Mouse (Mus musculus) spleen, adult 2 months (tissue): ENCODE data around the gene Zfp787. TPM values are rescaled to one million over a fixed set of nuclear protein-coding genes. Genes with fewer than 3 reads are reported as not detected.

Source experiments
- DNase-seq, 2 experiments: peaks; one replicate each; pipeline versions ENCODE4 v3.0.0 to v3.0.0-alpha.2; 2012 to 2021; ENCODE audit warnings: low spot score in 2 of 2, low read depth in 1 of 2
- H3K27ac ChIP-seq: fragments of 200-500 bp; 2 replicates; pipeline ENCODE4 v1.5.1; 2012; ENCODE audit warnings: low read length, inconsistent platforms; ENCODE audit not compliant: insufficient read depth
- H3K27me3 ChIP-seq: fragments of 200-500 bp; 2 replicates; pipeline ENCODE4 v1.6.1; 2012; ENCODE audit warnings: mild to moderate bottlenecking, moderate library complexity, low read length, inconsistent platforms; ENCODE audit not compliant: control insufficient read depth, insufficient read depth
- H3K36me3 ChIP-seq: fragments of 200-500 bp; 2 replicates; pipeline ENCODE4 v1.6.1; 2012; ENCODE audit warnings: mild to moderate bottlenecking, low read length, inconsistent platforms; ENCODE audit not compliant: control insufficient read depth, insufficient read depth
- H3K4me1 ChIP-seq: fragments of 200-500 bp; 2 replicates; pipeline ENCODE4 v1.6.1; 2011; ENCODE audit warnings: inconsistent platforms; ENCODE audit not compliant: control insufficient read depth, insufficient read depth, insufficient read length
- H3K4me3 ChIP-seq: fragments of 200-500 bp; 2 replicates; pipeline ENCODE4 v1.5.1; 2011; ENCODE audit warnings: mild to moderate bottlenecking, inconsistent platforms; ENCODE audit not compliant: insufficient read depth, insufficient read length; ENCODE audit errors: extremely low read depth
- CTCF ChIP-seq: fragments of 200-500 bp; IDR thresholded peaks from 2 replicates; pipeline ENCODE4 v1.5.1; 2011; ENCODE audit warnings: mild to moderate bottlenecking, inconsistent platforms; ENCODE audit not compliant: insufficient read depth, insufficient read length, insufficient replicate concordance; ENCODE audit errors: extremely low read depth
- POLR2A ChIP-seq: fragments of 200-500 bp; IDR thresholded peaks from 2 replicates; pipeline ENCODE4 v1.6.1; 2011; ENCODE audit warnings: low read depth, low read length, inconsistent platforms
- WGBS: fragments of 180-500 bp; shearing (Covaris S2); methylation state at CpG from one replicate; pipeline ENCODE4 v1.1.7; 2018; 5-methylcytosine and 5-hydroxymethylcytosine counted together
- polyA plus RNA-seq: library from polyadenylated mRNA; depleted of rRNA; stranded (reverse); fragments of >200 nt; gene quantifications from 2 replicates; pipeline ENCODE4 v1.2.3, GENCODE M21; 2012; rRNA removed

Zfp787 gene
- 34.5 and 43.2 TPM in 2 replicates for polyA plus RNA-seq

- Histone ChIP-seq H3K4me1 (peaks cover 25% of the 10 kb centered on the region; the same call in 1 of the 2 replicates), H3K27me3 (no peaks in the 10 kb centered on the region), H3K36me3 (no peaks in the 10 kb centered on the region), H3K27ac (peak within 1 kb of the TSS; percentile 99), H3K4me3 (peak within 1 kb of the TSS; percentile 92)
- TF ChIP-seq POLR2A = no peak
- TF ChIP-seq CTCF = no peak
- WGBS = under 1% methylated on average over 53 of the region's 54 CpGs
- DNase-seq = peak; percentile 80 to 92
These were observed at the start of gene Zfp787 for GRCm38 (mm10) chr7:6155901-6156411. Zfp787 (minus strand) TSS chr7:6155997.

GRCm38 (mm10) chr7:6204200-6204599 lies 48.4 kb upstream of the Zfp787 start:
- Histone ChIP-seq H3K36me3 (no peaks in the 10 kb centered on the region), H3K27me3 (no peaks in the 10 kb centered on the region), H3K4me1 (no peaks in the 10 kb centered on the region), H3K27ac (no peak overlapping the region), H3K4me3 (no peak overlapping the region)
- 79% methylated on average over 3 of the region's 3 CpGs for WGBS
- no peak for TF ChIP-seq CTCF
- no peak for TF ChIP-seq POLR2A
- no peak for DNase-seq

- no peaks in the 10 kb centered on the region for H3K4me1 ChIP-seq
- H3K27ac ChIP-seq = no peak within 1 kb of the TSS
- H3K4me3 ChIP-seq = no peak within 1 kb of the TSS
- WGBS = 61% methylated on average over 3 of the region's 3 CpGs
- no peaks in the 10 kb centered on the region for H3K27me3 ChIP-seq
- TF ChIP-seq POLR2A = no peak
- TF ChIP-seq CTCF = no peak
- H3K36me3 ChIP-seq = no peaks in the 10 kb centered on the region
- no peak for DNase-seq
These were observed 41.0 kb upstream of the Zfp787 start, which contains the start of gene Galp for GRCm38 (mm10) chr7:6196790-6197189. Galp (plus strand) TSS chr7:6197090.

- no peak for DNase-seq
- no peak overlapping the region for H3K4me3 ChIP-seq
- no peaks in the 10 kb centered on the region for H3K36me3 ChIP-seq
- no peaks in the 10 kb centered on the region for H3K27me3 ChIP-seq
- TF ChIP-seq CTCF (no peak), POLR2A (no peak)
- H3K4me1 ChIP-seq = no peaks in the 10 kb centered on the region
- no peak overlapping the region for H3K27ac ChIP-seq
- WGBS = 52% methylated on average over 2 of the region's 2 CpGs
These were observed 40.0 kb upstream of the Zfp787 start for GRCm38 (mm10) chr7:6195777-6196176.

- H3K4me3 ChIP-seq = no peak overlapping the region
- DNase-seq = peak in 1 of 2 experiments; percentile 54
- H3K27me3 ChIP-seq = no peaks in the 10 kb centered on the region
- 30% methylated on average over 5 of the region's 5 CpGs for WGBS
- TF ChIP-seq CTCF (peak; percentile 84; the same call in 1 of the 2 replicates), POLR2A (no peak)
- peaks cover 3% of the 10 kb centered on the region; the same call in 1 of the 2 replicates for H3K36me3 ChIP-seq
- H3K27ac ChIP-seq = no peak overlapping the region
- H3K4me1 ChIP-seq = no peaks in the 10 kb centered on the region
These were observed 38.3 kb upstream of the Zfp787 start for GRCm38 (mm10) chr7:6194129-6194528.

GRCm38 (mm10) chr7:6191376-6191775 lies 35.6 kb upstream of the Zfp787 start:
- no peak overlapping the region for H3K27ac ChIP-seq
- no peaks in the 10 kb centered on the region for H3K27me3 ChIP-seq
- 37% methylated on average over 3 of the region's 3 CpGs for WGBS
- TF ChIP-seq POLR2A = no peak
- TF ChIP-seq CTCF = peak; percentile 54; the same call in 1 of the 2 replicates
- no peaks in the 10 kb centered on the region for H3K4me1 ChIP-seq
- DNase-seq = peak; percentile 34 to 70
- H3K36me3 ChIP-seq = peaks cover 7% of the 10 kb centered on the region; the same call in 1 of the 2 replicates
- H3K4me3 ChIP-seq = no peak overlapping the region

GRCm38 (mm10) chr7:6189542-6189941 lies 33.7 kb upstream of the Zfp787 start:
- no peak overlapping the region for H3K4me3 ChIP-seq
- WGBS = 89% methylated on average over 45 of the region's 45 CpGs
- TF ChIP-seq CTCF = no peak
- no peak for TF ChIP-seq POLR2A
- no peaks in the 10 kb centered on the region for H3K27me3 ChIP-seq
- no peak for DNase-seq
- H3K27ac ChIP-seq = no peak overlapping the region
- peaks cover 7% of the 10 kb centered on the region; the same call in 1 of the 2 replicates for H3K36me3 ChIP-seq
- no peaks in the 10 kb centered on the region for H3K4me1 ChIP-seq
